Mouse (Mus musculus): ENCODE data around the gene Col27a1. TPM values are rescaled to one million over a fixed set of nuclear protein-coding genes. Genes with fewer than 3 reads are reported as not detected.

Gene Col27a1
- total RNA-seq, 2 experiments from 2014 or later = 6.1 to 8.3 TPM

DNA sequence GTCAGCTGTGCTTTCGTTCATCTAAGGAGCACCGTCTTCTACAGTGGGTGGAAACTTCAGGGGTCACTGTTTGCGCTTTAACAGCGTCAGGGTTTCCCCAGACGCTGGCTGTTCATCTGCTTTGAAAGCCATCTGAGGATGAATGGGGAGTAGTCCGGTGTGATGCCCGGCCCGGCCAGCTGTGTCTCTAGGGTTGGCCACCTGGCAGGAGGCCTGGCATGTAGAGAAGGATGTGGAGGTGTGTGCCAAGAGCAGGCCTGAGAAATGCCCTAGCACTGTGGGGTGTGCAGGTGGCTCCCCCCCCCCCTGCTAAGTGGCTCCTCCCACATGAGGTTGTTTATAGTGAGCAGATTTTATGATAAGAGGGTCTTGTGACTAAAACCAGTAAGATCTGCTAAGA, 8.4 kb downstream of the Col27a1 start:
- DNase-seq = no peak

DNA sequence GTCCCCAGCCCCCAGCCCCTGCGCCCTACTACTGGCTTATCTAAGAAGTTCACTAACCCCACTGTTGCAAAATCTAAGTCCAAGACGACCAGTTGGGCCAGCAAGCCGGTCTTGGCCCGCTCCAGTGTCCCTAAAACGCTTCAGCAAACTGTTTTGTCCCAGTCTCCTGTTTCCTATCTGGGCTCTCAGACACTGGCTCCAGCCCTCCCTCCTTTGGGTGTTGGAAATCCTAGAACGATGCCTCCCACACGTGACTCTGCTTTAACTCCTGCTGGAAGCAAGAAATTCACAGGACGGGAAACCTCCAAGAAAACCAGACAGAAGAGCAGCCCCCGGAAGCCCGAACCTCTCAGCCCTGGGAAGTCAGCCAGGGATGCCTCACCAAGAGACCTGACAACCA, 11.6 kb downstream of the Col27a1 start:
- no peak for DNase-seq

DNA sequence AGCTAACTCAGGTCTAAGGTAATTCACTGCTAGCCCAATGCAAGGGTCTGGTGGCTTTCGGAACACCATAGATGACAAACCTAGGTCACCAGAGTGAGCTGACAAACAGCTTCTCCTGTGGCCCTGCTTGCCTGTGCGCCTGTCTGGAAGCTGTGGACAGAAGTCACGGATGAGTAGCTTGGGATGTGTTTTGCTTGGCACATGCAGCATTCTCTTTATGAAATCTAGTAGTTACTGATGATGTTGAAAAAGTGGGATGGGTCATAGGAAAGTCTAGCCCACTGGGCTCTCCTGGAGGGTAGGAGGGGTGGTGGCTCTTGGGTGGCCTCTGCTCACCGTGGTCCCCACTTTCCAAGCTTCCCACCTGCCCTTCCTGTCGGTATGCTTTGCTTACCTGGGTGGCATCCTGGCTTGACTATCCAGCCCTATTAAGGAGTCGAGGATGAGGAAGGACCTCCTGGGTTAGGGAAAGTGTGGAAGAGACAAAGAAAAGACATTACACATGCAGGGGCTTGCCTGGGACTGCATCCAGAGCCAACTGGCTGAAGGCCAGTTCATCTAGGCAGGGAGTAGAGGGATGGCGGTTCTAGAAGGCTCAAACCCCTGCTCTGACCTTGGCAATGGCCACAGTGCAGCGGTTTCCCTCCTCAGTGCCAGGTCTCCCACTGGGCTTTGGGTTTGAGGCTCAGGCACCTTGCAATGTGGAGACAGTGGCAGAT, 12.5 kb downstream of the Col27a1 start:
- no peak for DNase-seq

DNA sequence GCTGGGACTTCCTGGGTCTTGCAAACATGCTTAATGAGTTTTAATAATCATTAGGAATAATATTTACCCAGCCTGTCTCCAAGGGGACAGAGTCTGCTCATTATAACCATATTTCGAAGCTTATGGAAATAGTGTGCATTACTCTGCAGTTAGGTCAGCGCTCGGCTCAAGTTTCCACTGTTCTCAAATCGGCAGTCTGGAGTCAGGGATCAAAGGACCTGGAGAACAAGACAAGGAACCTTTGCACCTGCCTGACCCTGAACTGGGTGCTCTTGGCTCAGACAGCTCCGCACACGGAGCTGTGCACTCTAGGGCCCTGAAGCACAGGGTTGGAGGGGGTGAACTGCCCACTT, 13.1 kb downstream of the Col27a1 start:
- DNase-seq = no peak

DNA sequence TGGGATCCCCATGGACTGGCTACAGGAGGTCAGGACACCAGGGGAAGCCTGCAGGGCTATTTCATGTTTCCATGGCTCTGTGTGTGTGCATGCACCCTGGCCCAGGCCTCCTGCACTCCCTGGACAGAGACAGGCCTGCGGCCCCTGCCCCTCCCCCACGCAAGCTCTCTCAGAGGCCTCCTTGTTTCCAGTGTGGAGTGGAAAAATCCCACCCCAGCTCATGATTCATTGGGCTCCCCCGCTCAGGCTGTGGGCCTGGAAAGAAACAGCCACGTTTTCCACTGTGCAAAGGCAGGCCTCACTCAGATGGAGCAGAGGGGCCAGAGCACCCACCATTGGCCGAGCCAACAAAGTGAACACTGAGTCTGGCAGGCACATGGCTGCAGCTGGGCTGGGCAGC, 15.1 kb downstream of the Col27a1 start:
- DNase-seq = peak; percentile 58 to 77

DNA sequence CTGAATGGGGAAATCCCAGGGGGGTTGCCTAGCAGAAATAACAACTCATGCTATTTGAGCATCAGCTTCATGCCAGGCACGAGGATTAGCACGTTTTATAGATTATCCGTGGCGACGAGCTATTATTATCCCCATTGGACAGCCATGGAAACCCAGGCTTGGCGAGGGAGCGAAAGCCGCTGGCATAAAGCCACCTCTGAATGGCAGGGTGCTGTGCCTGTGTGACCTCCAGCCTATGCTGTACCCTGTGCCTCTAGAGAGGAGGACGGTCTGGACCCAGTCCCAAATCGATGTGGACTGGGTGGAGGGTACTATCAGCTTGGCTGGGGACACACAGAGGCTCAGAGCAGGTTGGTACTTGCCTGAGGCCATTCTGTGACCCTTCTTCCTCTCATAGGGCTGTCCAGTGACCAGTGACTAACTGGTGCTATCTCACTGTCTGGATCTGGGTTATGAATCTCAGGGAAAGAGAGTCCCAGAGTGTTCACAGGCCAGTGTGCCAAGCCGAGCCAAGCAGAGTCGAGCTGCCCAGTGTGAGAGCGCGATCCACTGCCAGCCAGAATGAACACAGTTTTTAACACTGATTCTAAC, 16.3 kb downstream of the Col27a1 start:
- peak; percentile 52 to 60 for DNase-seq

DNA sequence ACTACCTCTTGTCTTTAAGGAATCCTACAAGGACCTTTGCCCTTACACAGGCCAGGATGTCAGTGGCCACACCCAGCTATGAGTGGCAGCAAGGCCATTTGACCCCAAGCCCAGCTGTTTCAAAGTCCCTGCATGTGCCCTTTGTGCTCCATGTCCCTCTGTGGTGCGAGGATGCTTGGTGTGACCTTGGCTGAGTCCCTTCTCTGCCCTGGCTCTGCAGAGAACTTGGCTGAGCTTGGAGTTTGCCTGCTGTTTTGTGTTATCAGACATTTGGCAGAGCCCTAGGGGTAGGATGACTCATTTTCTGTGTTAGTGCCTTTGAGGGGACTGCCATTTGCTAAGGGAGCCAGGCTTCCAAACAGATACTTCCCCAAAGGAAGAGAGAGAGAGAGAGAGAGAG, 17.3 kb downstream of the Col27a1 start:
- DNase-seq = peak; percentile 75 to 83

DNA sequence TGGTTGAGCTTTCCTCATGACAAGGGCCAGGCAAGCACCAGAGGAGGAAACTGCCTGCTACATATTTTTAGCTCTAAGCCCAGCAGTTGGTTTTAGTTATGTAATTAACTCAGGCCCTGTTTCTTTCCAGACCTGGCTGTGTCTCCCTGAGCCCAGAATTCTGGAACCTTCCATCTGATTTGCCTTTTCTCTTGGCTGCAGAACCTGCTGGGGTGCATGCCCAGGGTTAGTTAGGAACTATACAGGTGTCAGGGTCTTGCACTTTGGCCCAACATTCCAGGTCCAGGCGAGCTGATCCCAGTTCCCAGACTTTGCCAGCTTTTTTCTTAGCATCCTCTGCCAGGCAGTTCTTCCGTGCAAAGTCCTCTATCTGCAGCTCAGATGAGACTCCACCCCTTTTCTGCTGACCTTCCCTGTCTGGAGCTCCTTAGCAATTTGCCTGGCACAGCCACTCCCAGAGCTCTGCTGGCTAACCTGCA, 18.8 kb downstream of the Col27a1 start:
- DNase-seq = peak in 1 of 2 experiments; percentile 49

DNA sequence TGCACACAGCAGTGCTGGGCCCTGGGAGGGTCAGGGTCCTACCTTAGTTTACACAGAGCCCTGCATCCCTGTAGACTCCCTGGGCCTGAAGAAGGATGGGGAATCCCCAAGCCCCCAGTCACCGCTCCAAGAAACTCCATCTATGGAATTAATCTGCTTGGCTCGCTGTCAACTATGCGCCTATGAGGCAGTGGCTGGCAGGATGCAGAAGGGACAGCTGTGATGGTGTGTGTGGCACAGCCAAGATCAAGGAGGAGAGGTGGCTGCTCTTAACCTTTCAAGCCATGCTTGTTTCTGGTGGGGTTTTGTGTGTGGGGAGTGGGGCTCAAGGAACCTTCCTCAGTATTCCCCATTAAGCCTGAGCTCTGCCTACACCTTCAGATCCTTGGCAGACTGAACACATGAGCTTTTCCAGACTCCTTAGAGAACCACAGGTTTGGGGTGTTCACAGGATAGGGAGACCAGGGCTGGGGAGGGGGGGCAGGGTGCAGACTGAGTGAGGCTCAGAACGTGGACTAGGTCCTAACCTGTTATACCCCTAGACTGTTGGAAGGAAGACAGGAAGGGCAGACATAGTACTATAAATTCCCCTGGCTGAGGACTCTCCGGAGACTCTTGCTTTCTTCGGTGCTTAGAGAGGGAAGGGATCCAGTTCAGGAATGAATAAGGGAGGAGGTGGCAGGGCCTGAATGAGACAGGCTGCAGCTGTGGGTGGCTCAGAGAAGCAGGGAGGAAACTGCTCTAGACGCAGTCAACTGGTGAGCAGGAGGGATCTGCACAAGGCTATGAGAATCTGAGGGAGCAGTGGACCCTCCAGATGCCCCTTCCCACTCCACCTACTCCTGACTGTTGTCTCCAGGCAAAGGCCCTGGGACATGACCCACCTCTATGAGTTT, 20.0 kb downstream of the Col27a1 start:
- peak in 1 of 2 experiments; percentile 54 for DNase-seq

DNA sequence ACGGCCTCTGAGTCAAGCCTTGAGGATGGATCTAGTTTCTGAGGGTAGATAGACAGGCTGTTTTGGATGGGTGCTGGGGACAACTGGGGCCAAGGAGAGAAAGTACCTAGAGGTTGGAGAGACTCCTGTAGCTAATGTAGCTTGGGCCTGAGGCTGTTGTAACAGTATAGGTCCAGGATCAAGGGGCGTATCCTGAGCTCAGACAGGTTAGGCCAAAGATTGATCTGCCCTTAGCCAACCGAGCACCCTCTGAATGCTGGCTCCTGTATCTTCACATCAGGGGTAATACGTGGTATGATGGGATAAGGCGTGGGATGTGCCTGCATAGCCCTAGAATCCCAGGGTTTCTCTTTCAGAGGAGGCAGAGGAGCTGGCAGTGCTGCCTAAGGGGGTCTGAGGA, 21.0 kb downstream of the Col27a1 start:
- no peak for DNase-seq

DNA sequence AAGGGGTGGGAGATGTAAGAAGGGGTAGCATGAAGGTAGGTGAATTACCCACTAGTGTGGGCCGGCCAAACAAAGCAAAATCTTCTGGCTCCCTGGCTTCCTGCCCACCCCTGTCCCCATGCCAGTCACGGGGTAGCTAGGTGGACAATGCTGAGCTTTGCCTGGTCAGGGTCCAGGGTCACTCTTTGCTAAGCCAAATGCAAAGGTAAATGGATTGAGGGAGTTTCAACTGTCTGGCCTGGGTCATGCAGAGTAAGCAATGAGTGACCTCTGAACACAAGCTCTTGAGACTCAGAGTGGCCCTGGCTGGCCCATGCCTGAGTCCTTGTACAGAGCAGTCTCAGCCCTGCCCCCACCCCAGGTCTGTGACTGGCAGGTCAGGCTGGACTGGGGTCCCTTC, 22.4 kb downstream of the Col27a1 start:
- DNase-seq = peak in 1 of 2 experiments; percentile 39

DNA sequence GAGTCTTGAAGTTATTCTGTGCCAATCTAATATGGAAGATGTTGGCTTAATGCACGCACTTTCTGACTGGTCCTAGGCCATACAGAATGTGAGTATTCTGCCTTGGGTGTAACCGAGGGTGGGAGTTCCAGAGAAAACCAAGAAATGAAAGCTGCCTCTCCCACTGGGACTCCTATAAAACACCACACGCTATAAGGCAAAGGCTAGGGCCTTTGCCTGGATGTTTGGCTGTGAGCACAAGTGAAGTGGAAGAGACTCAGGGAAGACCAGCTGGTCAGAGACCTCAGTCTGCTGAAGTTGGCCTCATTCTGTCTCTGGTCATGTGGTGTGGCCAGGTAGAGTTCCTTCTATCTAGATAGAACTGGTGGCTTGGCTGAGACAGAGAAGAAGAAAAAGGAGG, 23.4 kb downstream of the Col27a1 start:
- DNase-seq = no peak

DNA sequence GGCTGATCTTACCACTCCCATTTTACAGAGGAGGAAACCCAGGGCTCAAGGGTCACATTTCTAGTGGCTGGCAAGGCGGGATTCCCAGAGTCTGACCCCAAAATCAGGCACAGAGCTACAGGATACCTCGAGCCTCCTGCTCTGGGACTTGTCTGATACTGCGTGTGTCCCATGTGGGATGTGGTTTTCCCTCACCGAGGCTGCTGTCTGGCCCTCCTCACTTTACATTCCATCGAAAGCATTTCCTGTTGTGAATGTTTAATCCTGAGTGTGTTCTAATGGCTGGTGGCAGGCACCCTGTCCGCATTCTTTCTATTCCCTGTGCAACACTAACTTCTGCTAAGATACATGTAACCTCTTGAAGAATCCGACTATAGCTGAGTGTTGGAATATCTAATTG, 24.3 kb downstream of the Col27a1 start:
- DNase-seq = no peak

DNA sequence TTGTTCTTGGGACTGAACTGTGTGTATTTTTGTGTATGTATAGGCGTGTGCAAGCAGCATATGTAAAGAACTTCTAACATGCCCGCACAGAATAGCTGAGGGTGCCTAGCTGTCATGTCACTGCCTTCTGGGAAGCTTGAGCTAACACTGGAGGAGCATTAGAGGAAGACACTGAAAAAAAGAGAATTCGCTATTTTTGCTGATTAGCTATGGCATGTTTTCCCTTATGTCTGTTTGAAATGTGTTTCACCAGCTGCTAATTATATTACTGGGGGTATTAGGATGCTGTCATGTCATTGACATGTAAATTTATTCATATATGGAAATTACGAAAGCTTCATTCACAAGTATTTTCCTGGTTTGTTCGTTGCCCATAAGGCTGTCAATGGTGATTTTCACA, 24.9 kb downstream of the Col27a1 start:
- no peak for DNase-seq

DNA sequence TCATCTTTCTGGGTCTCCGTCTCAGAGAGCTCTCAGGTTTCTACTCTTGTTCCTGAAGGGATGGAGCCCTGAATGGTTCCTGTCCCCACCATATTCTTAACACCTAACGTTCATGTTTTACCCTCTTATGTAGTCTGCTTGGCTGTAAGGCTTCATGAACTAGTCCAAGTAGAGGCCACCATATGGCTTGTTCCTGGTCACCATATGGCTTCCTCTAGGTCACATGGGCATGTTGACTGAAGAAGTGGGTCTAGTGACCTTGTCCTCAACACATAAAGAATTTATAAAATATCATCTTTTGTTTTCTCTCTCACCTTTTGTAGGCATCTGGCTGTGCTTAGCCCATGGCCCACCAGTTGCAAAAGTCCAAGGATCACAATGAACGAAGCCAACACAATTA, 27.2 kb downstream of the Col27a1 start:
- no peak for DNase-seq

DNA sequence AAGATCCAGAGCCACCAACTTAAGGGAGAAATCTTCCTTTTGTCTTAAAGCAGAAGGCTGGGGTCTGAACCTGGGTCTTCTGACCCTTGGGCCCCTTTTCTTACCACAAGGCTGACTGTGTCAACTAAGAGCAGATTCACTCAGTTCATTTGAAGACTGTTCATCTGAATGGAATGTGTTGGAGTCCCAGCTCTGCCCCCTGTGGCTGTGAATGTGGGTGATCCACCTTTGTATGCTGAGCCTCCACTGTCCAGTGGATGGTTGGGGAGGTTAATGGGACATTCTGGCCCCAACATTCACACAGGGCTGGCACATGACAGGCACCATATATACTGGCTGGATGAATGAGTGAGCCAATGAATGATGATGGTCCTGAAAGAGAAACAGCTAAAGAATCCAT, 34.2 kb downstream of the Col27a1 start:
- DNase-seq = no peak

DNA sequence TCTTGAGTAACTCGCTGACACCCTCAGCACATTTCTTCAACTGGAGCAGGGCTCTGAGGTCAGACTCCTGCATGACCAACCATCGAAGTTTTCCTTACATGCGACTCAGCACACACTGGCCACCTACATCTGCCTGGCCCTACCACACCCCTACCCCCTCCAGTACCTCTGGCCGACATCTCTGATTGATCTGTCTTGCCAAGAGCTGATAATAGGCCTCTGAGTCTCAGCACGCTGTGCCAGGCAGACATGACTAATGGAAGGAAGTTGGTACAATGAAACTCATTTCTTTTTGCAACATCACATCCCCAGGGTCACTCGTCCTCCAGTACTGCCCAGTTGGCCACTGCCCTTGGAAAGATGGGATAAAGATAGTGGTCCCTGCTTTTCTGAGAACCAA, 35.1 kb downstream of the Col27a1 start:
- DNase-seq = peak; percentile 56 to 63

DNA sequence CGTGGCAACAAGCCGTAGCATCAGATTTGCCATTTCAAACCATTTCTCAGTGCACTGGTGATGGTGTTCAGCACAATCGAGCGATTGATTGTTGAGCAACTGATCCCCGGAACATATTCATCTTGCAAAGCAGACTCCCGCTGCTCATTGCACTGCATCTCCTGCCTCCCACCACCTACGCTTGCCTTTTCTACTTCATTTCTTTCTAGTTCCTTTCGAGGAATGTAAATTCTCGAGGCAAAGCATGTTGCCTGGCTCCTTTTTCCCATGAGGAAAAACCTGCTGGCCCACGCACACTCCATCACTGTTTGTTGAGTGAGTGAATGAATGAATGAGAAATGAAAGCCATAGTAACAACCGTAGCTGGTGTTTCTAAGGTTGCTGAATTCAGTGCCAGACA, 38.0 kb downstream of the Col27a1 start:
- DNase-seq = no peak

DNA sequence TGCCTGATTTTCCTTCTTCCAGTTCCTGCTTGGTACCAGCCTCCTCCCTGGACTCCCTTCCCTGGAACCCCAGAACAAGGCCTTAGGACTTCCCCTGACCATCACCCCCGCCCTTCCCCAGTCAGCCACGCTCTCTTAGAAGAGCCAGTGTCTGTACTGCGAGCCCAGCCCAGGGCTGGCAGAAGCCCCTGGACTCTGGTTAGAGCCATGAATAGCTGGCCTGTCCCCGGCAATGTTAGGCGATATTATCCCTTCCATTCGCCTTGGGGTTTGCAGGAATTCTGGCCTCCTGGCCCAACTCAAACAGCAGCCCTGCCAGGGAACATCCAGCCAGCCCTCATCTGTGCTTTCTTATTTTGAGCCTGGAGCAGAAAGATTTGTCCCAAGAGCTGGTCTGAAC, 39.9 kb downstream of the Col27a1 start:
- no peak for DNase-seq

DNA sequence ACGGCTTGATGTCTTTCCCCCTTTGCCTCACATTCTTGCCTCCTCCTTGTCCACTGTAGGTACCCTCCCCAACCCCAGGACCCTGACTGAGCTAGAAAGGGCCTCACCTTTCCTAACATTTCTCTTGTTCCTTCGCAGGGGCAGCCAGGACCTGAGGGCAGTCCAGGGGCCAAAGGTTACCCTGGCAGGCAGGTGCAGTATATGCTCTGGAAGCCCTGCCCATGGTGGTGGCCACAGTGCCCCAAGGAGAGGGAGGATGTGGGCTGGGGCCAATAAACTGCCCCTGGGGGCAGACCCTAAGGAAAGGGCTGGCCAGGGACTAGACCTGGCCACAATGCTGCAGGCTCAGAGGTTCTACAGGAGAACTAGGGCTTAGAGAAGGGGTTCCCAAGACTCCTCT, 40.3 kb downstream of the Col27a1 start:
- DNase-seq = no peak

DNA sequence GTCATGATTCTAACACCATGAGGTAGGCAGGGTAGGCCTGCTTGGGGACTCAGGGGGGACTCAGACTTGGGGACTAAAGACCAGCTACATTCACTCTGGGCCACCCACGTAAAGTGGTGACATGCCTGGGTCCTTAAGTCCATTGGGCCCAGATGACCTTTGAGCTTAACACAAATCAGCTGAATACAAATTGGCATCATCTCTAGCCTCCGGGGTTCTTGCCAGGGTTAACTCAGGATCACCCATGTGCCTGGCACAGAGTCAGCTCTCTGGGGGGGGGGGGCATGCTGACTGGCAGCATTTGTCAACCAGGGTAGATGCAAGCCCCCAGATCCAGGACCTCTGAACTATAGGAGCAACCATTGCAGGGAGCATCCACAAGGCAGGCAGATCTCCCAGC, 42.6 kb downstream of the Col27a1 start:
- no peak for DNase-seq

DNA sequence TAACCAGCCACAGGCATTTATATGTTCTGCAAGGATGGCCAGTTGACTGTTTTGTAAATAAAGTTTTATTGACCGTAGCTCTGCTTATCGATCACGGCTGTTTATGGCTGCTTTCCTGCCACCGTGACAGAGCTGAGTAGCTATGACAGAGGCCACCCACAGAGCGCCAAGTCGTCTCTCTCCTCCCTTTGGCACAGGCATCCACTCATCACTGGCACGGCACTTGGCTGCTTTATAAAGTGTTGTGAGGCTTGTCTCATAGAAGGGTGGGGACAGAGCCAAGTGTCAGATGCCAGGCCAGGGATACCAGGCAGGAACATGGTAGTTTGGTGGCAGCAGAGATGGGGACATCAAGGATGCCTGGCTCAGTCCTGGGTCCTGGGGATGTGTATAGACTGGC, 43.5 kb downstream of the Col27a1 start:
- DNase-seq = no peak

DNA sequence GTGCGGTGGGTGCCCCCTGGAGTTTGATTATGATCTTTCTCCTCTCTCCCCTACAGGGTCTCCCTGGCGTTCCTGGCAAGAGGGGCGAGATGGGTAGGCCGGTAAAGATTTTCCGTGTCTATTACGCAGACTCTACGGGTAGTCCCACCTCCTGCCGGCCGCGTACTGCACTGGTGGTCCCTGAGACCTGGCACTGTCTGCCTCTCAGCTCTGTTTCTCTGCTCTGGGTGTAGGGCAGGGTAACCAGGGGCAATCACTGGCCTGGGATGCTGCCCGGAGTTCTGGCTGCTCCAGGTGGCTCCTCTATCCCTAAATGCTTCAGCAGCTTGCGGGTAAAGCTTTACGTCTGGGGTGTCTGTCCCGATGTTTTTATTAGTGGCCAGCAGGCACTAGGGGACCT, 44.3 kb downstream of the Col27a1 start:
- no peak for DNase-seq
